ENCODE assay signal across 15 mouse cellular contexts in genomic region chr4:116764001-116764400, GRCm38 (mm10).
"Had no signal": no experiment of that assay in that cellular context is flagged by ENCODE, and none has a peak within 500 bp of the region (broad histone marks: within the 10 kb centered on the region; RNA-seq: fewer than 3 reads in every experiment).

No protein-coding gene starts in this region.

- H3K4me3 ChIP-seq: lung, embryonic 15.5 days; megakaryocyte, embryonic 14.5 days; midbrain, embryonic 13.5 days; midbrain, embryonic 15.5 days; neural tube, embryonic 12.5 days; stomach, embryonic 15.5 days had no signal

- DNase-seq: lung, adult 2 months; lung, postnatal 14 days; lung, postnatal 36 days; right cerebral cortex, postnatal 14 days; thymus, adult 2 months; thymus, postnatal 25 days; thymus, postnatal 4 days had no signal

- H3K27ac ChIP-seq: lung, embryonic 15.5 days; macrophage; midbrain, embryonic 13.5 days; midbrain, embryonic 15.5 days; neural tube, embryonic 12.5 days; stomach, embryonic 15.5 days; stomach, postnatal 0 days had no signal

- H3K9me3 ChIP-seq: lung, embryonic 15.5 days; megakaryocyte, embryonic 14.5 days; midbrain, embryonic 13.5 days; midbrain, embryonic 15.5 days; neural tube, embryonic 12.5 days; stomach, embryonic 15.5 days had no signal

- H3K4me1 ChIP-seq: lung, embryonic 15.5 days; midbrain, embryonic 13.5 days; midbrain, embryonic 15.5 days; neural tube, embryonic 12.5 days; stomach, embryonic 15.5 days had no signal

- H3K9ac ChIP-seq: lung, embryonic 15.5 days; midbrain, embryonic 13.5 days; midbrain, embryonic 15.5 days; neural tube, embryonic 12.5 days; stomach, embryonic 15.5 days had no signal

- H3K36me3 ChIP-seq: lung, embryonic 15.5 days; midbrain, embryonic 13.5 days; midbrain, embryonic 15.5 days; neural tube, embryonic 12.5 days; stomach, embryonic 15.5 days had no signal
